Mouse (Mus musculus): ENCODE results near the gene Rnf217.

DNA sequence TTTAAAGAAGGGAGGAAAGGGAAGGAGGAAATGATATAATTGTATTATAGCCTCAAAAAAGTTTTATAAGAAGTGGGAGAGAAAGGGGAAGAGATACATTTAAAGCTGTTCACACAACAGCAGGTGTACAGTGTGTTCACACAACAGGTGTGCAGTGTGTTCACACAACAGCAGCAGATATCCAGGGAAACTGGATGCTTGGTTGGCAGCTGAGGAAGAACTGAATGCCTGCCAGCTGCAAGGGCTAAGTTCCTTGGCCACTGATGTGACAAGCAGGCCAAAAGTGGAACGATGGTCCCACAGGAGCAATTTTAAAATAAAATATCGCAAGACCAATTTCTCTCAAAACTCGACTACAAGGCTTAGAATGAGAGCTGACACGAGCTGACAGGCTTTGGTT lies 35.7 kb downstream of the Rnf217 start:
- no peak for TF ChIP-seq CTCF (IDR thresholded peaks at IDR 0.05; ENCODE audit: low read depth)
- no peak for TF ChIP-seq EP300 (IDR thresholded peaks at IDR 0.05; ENCODE audit: low read depth)
